Mouse (Mus musculus) MEL (cell line): ENCODE results near the gene Fbxo36. TPM values are rescaled to one million over a fixed set of nuclear protein-coding genes. Genes with fewer than 3 reads are reported as not detected.

ENCODE experiments used
- DNase-seq: peaks from one replicate; pipeline ENCODE4 v3.0.0; 2011; ENCODE audit warnings: low read depth, low spot score
- H3K27ac ChIP-seq: 2 replicates; pipeline ENCODE4 v1.5.1; 2012; ENCODE audit warnings: low read depth, mild to moderate bottlenecking, control low read depth, low read length, moderate library complexity; ENCODE audit not compliant: control insufficient read depth
- H3K27me3 ChIP-seq, 2 experiments: fragments of 150-350 bp in 1 of 2; sonication (generic) in 1 of 2; 2 replicates each; pipeline ENCODE4 v1.6.1; 2012; ENCODE audit warnings: low read length in 2 of 2, mild to moderate bottlenecking in 2 of 2, improper control_type of control experiment in 1 of 2, moderate library complexity in 1 of 2; ENCODE audit not compliant: insufficient read depth in 2 of 2, control insufficient read depth in 1 of 2
- H3K36me3 ChIP-seq, 2 experiments: 2 replicates each; pipeline ENCODE4 v1.6.1; 2012 to 2014; ENCODE audit warnings: low read length in 2 of 2, improper control_type of control experiment in 1 of 2, inconsistent platforms in 1 of 2, mild to moderate bottlenecking in 1 of 2; ENCODE audit not compliant: insufficient read depth in 2 of 2, control insufficient read depth in 1 of 2
- H3K4me1 ChIP-seq, 2 experiments: fragments of 150-350 bp in 1 of 2; sonication (generic) in 1 of 2; 2 replicates each; pipeline ENCODE4 v1.6.1; 2012; ENCODE audit warnings: low read length in 2 of 2, improper control_type of control experiment in 1 of 2, mild to moderate bottlenecking in 1 of 2; ENCODE audit not compliant: insufficient read depth in 2 of 2, control insufficient read depth in 1 of 2
- H3K4me3 ChIP-seq, 2 experiments: fragments of 150-350 bp in 1 of 2; sonication (generic) in 1 of 2; 2 replicates each; pipeline ENCODE4 v1.5.1; 2012; ENCODE audit warnings: low read depth in 2 of 2, low read length in 2 of 2, mild to moderate bottlenecking in 2 of 2, moderate library complexity in 2 of 2, control low read depth in 1 of 2, improper control_type of control experiment in 1 of 2; ENCODE audit not compliant: control insufficient read depth in 1 of 2, insufficient read depth in 1 of 2
- H3K79me2 ChIP-seq: 2 replicates; pipeline ENCODE4 v1.6.1; 2012; ENCODE audit warnings: mild to moderate bottlenecking, low read length, moderate library complexity; ENCODE audit not compliant: control insufficient read depth, poor library complexity, insufficient read depth
- H3K9ac ChIP-seq: 2 replicates; pipeline ENCODE4 v1.6.1; 2012; ENCODE audit warnings: low read depth, mild to moderate bottlenecking, control low read depth, low read length, moderate library complexity; ENCODE audit not compliant: control insufficient read depth, poor library complexity, severe bottlenecking
- H3K9me3 ChIP-seq: fragments of 150-350 bp; sonication (generic); replicated peaks from 2 replicates; pipeline ENCODE4 v1.6.1; 2012; ENCODE audit warnings: mild to moderate bottlenecking, low read length, improper control_type of control experiment, moderate library complexity; ENCODE audit not compliant: insufficient read depth
- CHD1 ChIP-seq: IDR thresholded peaks from 2 replicates; pipeline ENCODE4 v1.6.1; 2012; ENCODE audit warnings: low read depth, mild to moderate bottlenecking, inconsistent platforms, low read length, improper control_type of control experiment
- E2F4 ChIP-seq: IDR thresholded peaks from 2 replicates; pipeline ENCODE4 v1.6.1; 2011; ENCODE audit warnings: low read depth, low read length, improper control_type of control experiment, borderline replicate concordance
- ELF1 ChIP-seq: IDR thresholded peaks from 2 replicates; pipeline ENCODE4 v1.6.1; 2014; ENCODE audit warnings: low read depth, mild to moderate bottlenecking, inconsistent platforms, low read length, improper control_type of control experiment, moderate library complexity
- GATA1 ChIP-seq: IDR thresholded peaks from 2 replicates; pipeline ENCODE4 v1.6.1; 2011; ENCODE audit warnings: low read depth, low read length, improper control_type of control experiment
- HCFC1 ChIP-seq: IDR thresholded peaks from 2 replicates; pipeline ENCODE4 v1.6.1; 2012; ENCODE audit warnings: low read depth, mild to moderate bottlenecking, inconsistent platforms, low read length, improper control_type of control experiment, moderate library complexity
- JUND ChIP-seq: IDR thresholded peaks from 2 replicates; pipeline ENCODE4 v1.6.1; 2011; ENCODE audit warnings: low read depth, mild to moderate bottlenecking, improper control_type of control experiment, low read length
- KAT2A ChIP-seq: conservative IDR thresholded peaks from 2 replicates; pipeline ENCODE4 v1.6.1; 2012; ENCODE audit warnings: low read depth, low read length, improper control_type of control experiment, inconsistent platforms
- MAX ChIP-seq: IDR thresholded peaks from 2 replicates; pipeline ENCODE4 v1.6.1; 2011; ENCODE audit warnings: low read length, improper control_type of control experiment
- MAZ ChIP-seq: IDR thresholded peaks from 2 replicates; pipeline ENCODE4 v1.6.1; 2012; ENCODE audit warnings: low read depth, mild to moderate bottlenecking, inconsistent platforms, low read length, improper control_type of control experiment
- MEF2A ChIP-seq: IDR thresholded peaks from 2 replicates; pipeline ENCODE4 v1.6.1; 2014; ENCODE audit warnings: low read depth, mild to moderate bottlenecking, inconsistent platforms, low read length, improper control_type of control experiment; ENCODE audit not compliant: poor library complexity, insufficient replicate concordance, severe bottlenecking; ENCODE audit errors: extremely low read depth
- MXI1 ChIP-seq: IDR thresholded peaks from 2 replicates; pipeline ENCODE4 v1.6.1; 2011; ENCODE audit warnings: mild to moderate bottlenecking, low read depth, low read length, improper control_type of control experiment
- MYC ChIP-seq: IDR thresholded peaks from 2 replicates; pipeline ENCODE4 v1.6.1; 2011; ENCODE audit warnings: low read depth, mild to moderate bottlenecking, low read length, improper control_type of control experiment, moderate library complexity
- NRF1 ChIP-seq: IDR thresholded peaks from 2 replicates; pipeline ENCODE4 v1.6.1; 2014; ENCODE audit warnings: low read depth, mild to moderate bottlenecking, inconsistent platforms, low read length, improper control_type of control experiment, moderate library complexity; ENCODE audit not compliant: poor library complexity, insufficient read depth, severe bottlenecking
- POLR2A ChIP-seq, 2 experiments: IDR thresholded peaks; 2 replicates each; pipeline ENCODE4 v1.6.1; 2011 to 2012; ENCODE audit warnings: low read length in 2 of 2, mild to moderate bottlenecking in 2 of 2, control low read depth in 1 of 2, improper control_type of control experiment in 1 of 2, low read depth in 1 of 2, moderate library complexity in 1 of 2; ENCODE audit not compliant: control insufficient read depth in 1 of 2, insufficient read depth in 1 of 2, poor library complexity in 1 of 2
- POLR2AphosphoS2 ChIP-seq: IDR thresholded peaks from 2 replicates; pipeline ENCODE4 v1.6.1; 2011; ENCODE audit warnings: low read length, improper control_type of control experiment
- POLR2AphosphoS5 ChIP-seq: IDR thresholded peaks from 2 replicates; pipeline ENCODE4 v1.6.1; 2012; ENCODE audit warnings: low read depth, borderline replicate concordance, mild to moderate bottlenecking, inconsistent platforms, low read length, moderate library complexity, mixed read lengths
- RAD21 ChIP-seq: IDR thresholded peaks from 2 replicates; pipeline ENCODE4 v1.6.1; 2011; ENCODE audit warnings: mild to moderate bottlenecking, low read depth, low read length, improper control_type of control experiment
- RCOR1 ChIP-seq: IDR thresholded peaks from 2 replicates; pipeline ENCODE4 v1.6.1; 2012; ENCODE audit warnings: low read depth, mild to moderate bottlenecking, inconsistent platforms, low read length, improper control_type of control experiment
- SMC3 ChIP-seq: IDR thresholded peaks from 2 replicates; pipeline ENCODE4 v1.6.1; 2011; ENCODE audit warnings: low read depth, low read length, improper control_type of control experiment
- TAL1 ChIP-seq: IDR thresholded peaks from 2 replicates; pipeline ENCODE4 v1.6.1; 2012; ENCODE audit warnings: mild to moderate bottlenecking, inconsistent platforms, low read length, moderate library complexity, mixed read lengths
- TBP ChIP-seq: IDR thresholded peaks from 2 replicates; pipeline ENCODE4 v1.8.0; 2011; ENCODE audit warnings: low read depth, low read length, improper control_type of control experiment
- TCF12 ChIP-seq: IDR thresholded peaks from 2 replicates; pipeline ENCODE4 v1.6.1; 2014; ENCODE audit warnings: low read depth, mild to moderate bottlenecking, inconsistent platforms, low read length, improper control_type of control experiment, moderate library complexity
- USF2 ChIP-seq, 2 experiments: IDR thresholded peaks; 2 replicates each; pipeline ENCODE4 v1.6.1; 2011 to 2012; ENCODE audit warnings: improper control_type of control experiment in 2 of 2, low read length in 2 of 2, borderline replicate concordance in 1 of 2, inconsistent platforms in 1 of 2, low read depth in 1 of 2, mild to moderate bottlenecking in 1 of 2; ENCODE audit not compliant: insufficient read depth in 1 of 2
- ZC3H11A ChIP-seq: IDR thresholded peaks from 2 replicates; pipeline ENCODE4 v1.6.1; 2012; ENCODE audit warnings: low read depth, mild to moderate bottlenecking, inconsistent platforms, low read length, improper control_type of control experiment
- ZMIZ1 ChIP-seq: IDR thresholded peaks from 2 replicates; pipeline ENCODE4 v1.6.1; 2012; ENCODE audit warnings: low read depth, mild to moderate bottlenecking, inconsistent platforms, low read length, improper control_type of control experiment, moderate library complexity
- ZNF384 ChIP-seq: IDR thresholded peaks from 2 replicates; pipeline ENCODE4 v1.6.1; 2012; ENCODE audit warnings: low read depth, mild to moderate bottlenecking, inconsistent platforms, low read length, improper control_type of control experiment
- polyA plus RNA-seq, 2 experiments: library from polyadenylated mRNA; stranded (reverse) in 1 of 2; unstranded in 1 of 2; fragments of >175 nt in 1 of 2; fragments of >200 nt in 1 of 2; gene quantifications; 2 replicates each; pipeline versions ENCODE4 v1.2.1 to v1.2.4; 2012; ENCODE audit warnings: low replicate concordance in 2 of 2, low read depth in 1 of 2; ENCODE audit not compliant: insufficient read length in 2 of 2, insufficient read depth in 1 of 2, missing spikeins in 1 of 2
- total RNA-seq: library from RNA; depleted of rRNA; stranded (reverse); fragments of 300-350 nt; gene quantifications from 2 replicates; pipeline ENCODE4 v1.2.3, GENCODE M21; 2012

Gene Fbxo36
- total and polyA plus RNA-seq, 3 experiments: 2.5 to 2.9 TPM; not detected in 1

DNA sequence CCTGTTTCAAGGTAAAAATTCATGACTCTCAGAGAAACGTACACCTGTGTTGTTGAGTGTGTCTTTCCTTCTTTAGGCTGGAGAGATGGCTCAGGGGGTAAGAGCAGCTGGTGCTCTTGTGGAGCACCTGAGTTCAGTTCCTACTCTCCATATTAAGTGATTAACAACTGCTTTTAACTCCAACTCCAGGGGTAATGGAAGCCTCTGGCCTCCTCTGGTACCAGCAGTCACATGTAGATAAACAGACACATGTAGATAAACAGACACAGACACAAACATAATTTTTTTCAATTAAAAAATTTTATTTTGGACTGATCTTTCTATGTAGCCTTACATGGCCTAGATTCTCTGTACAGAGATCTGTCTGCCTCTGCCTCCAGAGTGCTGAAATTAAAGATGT, 14.1 kb downstream of the Fbxo36 start:
- no peak overlapping the region for H3K27ac ChIP-seq
- no peak for TF ChIP-seq MXI1
- no peak for TF ChIP-seq RCOR1
- TF ChIP-seq ZC3H11A: no peak
- TF ChIP-seq TBP: 0 out of 2 replicates have a peak, but pooled peaks have one; percentile 40
- no peak for TF ChIP-seq ELF1
- TF ChIP-seq, all 39 proteins: peak for 1
- H3K4me1 ChIP-seq: peaks cover 2 to 13% of the 10 kb centered on the region in 2 experiments
- no peak overlapping the region for H3K9ac ChIP-seq
- peaks cover 0 to 24% of the 10 kb centered on the region in 2 experiments; a peak in 2 of 4 replicates for H3K36me3 ChIP-seq
- no peaks in the 10 kb centered on the region for H3K27me3 ChIP-seq
- H3K4me3 ChIP-seq: no peak overlapping the region
- no peaks in the 10 kb centered on the region for H3K9me3 ChIP-seq
- DNase-seq: no peak
- H3K79me2 ChIP-seq: no peaks in the 10 kb centered on the region

- no peak for DNase-seq
- Histone ChIP-seq H3K27me3 (no peaks in the 10 kb centered on the region), H3K27ac (no peak overlapping the region), H3K9me3 (no peaks in the 10 kb centered on the region), H3K4me1 (peaks cover 2 to 13% of the 10 kb centered on the region in 2 experiments), H3K79me2 (no peaks in the 10 kb centered on the region), H3K36me3 (peaks cover 0 to 24% of the 10 kb centered on the region in 2 experiments; a peak in 2 of 4 replicates), H3K4me3 (no peak overlapping the region), H3K9ac (no peak overlapping the region)
- TF ChIP-seq USF2 (IDR thresholded peaks at IDR 0.05; ENCODE audit: borderline replicate concordance in 1 of 2, insufficient read depth in 1 of 2, low read depth in 1 of 2, low read length in 2 of 2) (no peak), GATA1 (no peak), RCOR1 (no peak), HCFC1 (no peak)
Observed at GRCm38 (mm10) chr1:84854966-84855365, 15.3 kb downstream of the Fbxo36 start.

- no peak for DNase-seq
- H3K9me3 ChIP-seq: no peaks in the 10 kb centered on the region
- H3K4me1 ChIP-seq: peaks cover 5 to 18% of the 10 kb centered on the region in 2 experiments
- H3K27me3 ChIP-seq: no peaks in the 10 kb centered on the region
- peaks cover 0 to 29% of the 10 kb centered on the region in 2 experiments; a peak in 2 of 4 replicates for H3K36me3 ChIP-seq
- H3K4me3 ChIP-seq: no peak overlapping the region
- no peak overlapping the region for H3K27ac ChIP-seq
- TF ChIP-seq MAX: no peak
- no peak for TF ChIP-seq JUND
- no peak for TF ChIP-seq KAT2A
- no peak for TF ChIP-seq MEF2A
- no peak for TF ChIP-seq MAZ
- TF ChIP-seq ZNF384: no peak
- no peak for TF ChIP-seq CHD1
- TF ChIP-seq RAD21: no peak
- no peak for TF ChIP-seq MYC
- TF ChIP-seq POLR2AphosphoS5: no peak
- TF ChIP-seq MXI1: no peak
- no peak for TF ChIP-seq TCF12
- TF ChIP-seq TAL1: no peak
- no peak for TF ChIP-seq GATA1
- no peak for TF ChIP-seq E2F4
- TF ChIP-seq POLR2AphosphoS2: no peak
- no peak for TF ChIP-seq ZMIZ1
- TF ChIP-seq NRF1: no peak
- no peak for TF ChIP-seq POLR2A (IDR thresholded peaks at IDR 0.05; ENCODE audit: control insufficient read depth in 1 of 2, insufficient read depth in 1 of 2, low read depth in 1 of 2, low read length in 2 of 2, poor library complexity in 1 of 2)
- no peak for TF ChIP-seq SMC3
- H3K9ac ChIP-seq: no peak overlapping the region
- H3K79me2 ChIP-seq: no peaks in the 10 kb centered on the region
Observed at GRCm38 (mm10) chr1:84855756-84856155, 16.1 kb downstream of the Fbxo36 start.
